Mouse (Mus musculus): ENCODE results near the gene Eln.

- no peak for TF ChIP-seq CTCF (IDR thresholded peaks at IDR 0.05; ENCODE audit: low read depth, low read length)
- no peak for TF ChIP-seq GATA1 (IDR thresholded peaks at IDR 0.05; ENCODE audit: borderline replicate concordance, low read length)
- no peak for TF ChIP-seq POLR2AphosphoS5 (IDR thresholded peaks at IDR 0.05; ENCODE audit: insufficient replicate concordance, low read depth, low read length)
Measured at GRCm38 (mm10) chr5:134727001-134727639, 20.0 kb downstream of the Eln start.
